Mouse (Mus musculus): ENCODE measurements around the gene Rusc1. TPM values are rescaled to one million over a fixed set of nuclear protein-coding genes. Genes with fewer than 3 reads are reported as not detected.

The Rusc1 gene
- polyA plus RNA-seq (2015; fragmentation: Nextera tagmentation; extraction: Ambion mirVana): 8.6 and 9.8 TPM in 2 replicates

DNA sequence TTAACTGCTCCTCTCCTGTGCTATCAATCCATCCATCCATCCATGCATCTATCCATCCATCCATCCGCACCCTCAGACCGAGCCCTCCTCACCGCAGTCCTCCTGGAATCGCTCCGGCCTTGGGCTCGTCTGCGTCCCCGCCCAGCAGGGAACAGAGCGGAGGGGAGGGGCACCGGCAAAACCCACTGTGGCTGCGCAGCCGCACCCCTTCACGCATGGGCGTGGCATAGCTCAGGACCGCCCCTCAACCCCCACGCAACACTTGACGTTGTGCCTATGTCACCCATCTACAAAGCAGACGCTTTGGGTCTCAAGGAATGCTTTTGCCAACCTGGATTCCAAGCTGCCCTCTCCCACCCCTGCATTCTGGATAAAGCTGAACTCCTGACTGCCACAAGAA lies at the start of gene Rusc1:
Gene Rusc1, minus strand, starts transcription at position 137 of the 400 bp plus-strand sequence.
- Histone ChIP-seq H3K9ac (peak within 1 kb of the TSS; percentile 86), H3K27ac (replicated peaks) (no peak within 1 kb of the TSS), H3K9me3 (no peaks in the 10 kb centered on the region), H3K36me3 (peaks cover 44% of the 10 kb centered on the region), H3K27me3 (replicated peaks) (peaks cover 45% of the 10 kb centered on the region), H3K4me3 (peak within 1 kb of the TSS; percentile 73), H3K4me2 (peak within 1 kb of the TSS; percentile 100), H3K4me1 (peaks cover 37% of the 10 kb centered on the region)
- WGBS: under 1% methylated on average over 18 of the region's 18 CpGs
- no peak for ATAC-seq (ENCODE audit: extremely low read depth, insufficient number of reproducible peaks, low FRiP score, low TSS enrichment)

DNA sequence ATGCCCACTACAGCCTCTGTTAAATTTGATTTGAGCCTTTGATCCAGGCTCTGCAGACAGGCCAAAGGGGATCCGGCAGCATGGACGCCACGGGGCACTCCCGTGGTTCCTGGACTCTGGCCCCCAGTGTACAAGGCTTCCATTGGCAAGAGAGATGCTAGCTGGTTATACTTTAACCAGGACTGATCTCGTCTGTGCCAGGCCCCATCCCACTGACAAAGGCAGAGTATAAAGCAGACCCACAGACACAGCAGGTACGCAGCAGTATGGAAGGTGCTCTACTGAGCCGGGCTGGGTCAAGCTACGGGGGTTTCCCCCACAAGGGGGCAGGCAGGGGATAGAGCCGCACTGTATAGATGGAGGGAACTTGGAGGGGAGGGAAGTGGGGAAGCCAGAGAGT lies 43.3 kb upstream of the Rusc1 start:
- H3K27me3 ChIP-seq (replicated peaks): peaks cover 45% of the 10 kb centered on the region
- H3K9me3 ChIP-seq: no peaks in the 10 kb centered on the region
- no peak overlapping the region for H3K27ac ChIP-seq (replicated peaks)
- WGBS: 36% methylated on average over 9 of the region's 9 CpGs
- no peak for ATAC-seq (ENCODE audit: extremely low read depth, insufficient number of reproducible peaks, low FRiP score, low TSS enrichment)
- H3K9ac ChIP-seq: no peak overlapping the region
- peak overlapping the region; percentile 39 for H3K4me2 ChIP-seq
- no peaks in the 10 kb centered on the region for H3K36me3 ChIP-seq
- peaks cover 21% of the 10 kb centered on the region for H3K4me1 ChIP-seq
- peak overlapping the region; percentile 26; the same call in 1 of the 2 replicates for H3K4me3 ChIP-seq

- no peaks in the 10 kb centered on the region for H3K36me3 ChIP-seq
- WGBS: 53% methylated on average over 3 of the region's 3 CpGs
- no peaks in the 10 kb centered on the region for H3K9me3 ChIP-seq
- ATAC-seq (ENCODE audit: extremely low read depth, insufficient number of reproducible peaks, low FRiP score, low TSS enrichment): no peak
- no peak within 1 kb of the TSS for H3K9ac ChIP-seq
- H3K27ac ChIP-seq (replicated peaks): no peak within 1 kb of the TSS
- H3K4me3 ChIP-seq: peak within 1 kb of the TSS; percentile 26; the same call in 1 of the 2 replicates
- peaks cover 41% of the 10 kb centered on the region for H3K27me3 ChIP-seq (replicated peaks)
- peak within 1 kb of the TSS; percentile 39 for H3K4me2 ChIP-seq
- H3K4me1 ChIP-seq: peaks cover 21% of the 10 kb centered on the region
These were observed 42.8 kb upstream of the Rusc1 start, which contains the start of gene Pklr for GRCm38 (mm10) chr3:89135958-89136357. Gene Pklr, plus strand, starts transcription at chr3:89136142.

- Histone ChIP-seq H3K9me3 (no peaks in the 10 kb centered on the region), H3K36me3 (no peaks in the 10 kb centered on the region), H3K4me1 (peaks cover 21% of the 10 kb centered on the region), H3K4me2 (no peak overlapping the region), H3K9ac (no peak overlapping the region), H3K27me3 (replicated peaks) (peaks cover 38% of the 10 kb centered on the region), H3K27ac (replicated peaks) (no peak overlapping the region), H3K4me3 (no peak overlapping the region)
- WGBS: 57% methylated on average over 1 of the region's 1 CpGs
- ATAC-seq (ENCODE audit: extremely low read depth, insufficient number of reproducible peaks, low FRiP score, low TSS enrichment): no peak
These were observed 40.6 kb upstream of the Rusc1 start for GRCm38 (mm10) chr3:89133752-89134151.

GRCm38 (mm10) chr3:89133063-89133450 lies 39.9 kb upstream of the Rusc1 start:
- 47% methylated on average over 7 of the region's 7 CpGs for WGBS
- H3K27ac ChIP-seq (replicated peaks): no peak overlapping the region

GRCm38 (mm10) chr3:89132285-89133062 lies 39.4 kb upstream of the Rusc1 start:
- Histone ChIP-seq H3K4me3 (peak overlapping the region; percentile 48), H3K36me3 (no peaks in the 10 kb centered on the region), H3K27ac (replicated peaks) (no peak overlapping the region), H3K9ac (peak overlapping the region; percentile 75), H3K9me3 (no peaks in the 10 kb centered on the region), H3K4me1 (peaks cover 21% of the 10 kb centered on the region), H3K4me2 (peak overlapping the region; percentile 79), H3K27me3 (replicated peaks) (peaks cover 38% of the 10 kb centered on the region)
- WGBS: 12% methylated on average over 30 of the region's 30 CpGs
- ATAC-seq (ENCODE audit: extremely low read depth, insufficient number of reproducible peaks, low FRiP score, low TSS enrichment): peak; percentile 31; the same call in 1 of the 2 replicates

More at GRCm38 (mm10) chr3:89133063-89133450, 39.9 kb upstream of the Rusc1 start:
- H3K4me2 ChIP-seq: peak overlapping the region; percentile 79; the same call in 1 of the 2 replicates
- no peak overlapping the region for H3K4me3 ChIP-seq
- H3K9me3 ChIP-seq: no peaks in the 10 kb centered on the region
- H3K36me3 ChIP-seq: no peaks in the 10 kb centered on the region
- no peak overlapping the region for H3K9ac ChIP-seq
- peaks cover 38% of the 10 kb centered on the region for H3K27me3 ChIP-seq (replicated peaks)
- H3K4me1 ChIP-seq: peaks cover 21% of the 10 kb centered on the region
- no peak for ATAC-seq (ENCODE audit: extremely low read depth, insufficient number of reproducible peaks, low FRiP score, low TSS enrichment)

GRCm38 (mm10) chr3:89131816-89132215 lies 38.7 kb upstream of the Rusc1 start:
- no peak for ATAC-seq (ENCODE audit: extremely low read depth, insufficient number of reproducible peaks, low FRiP score, low TSS enrichment)
- peaks cover 21% of the 10 kb centered on the region for H3K4me1 ChIP-seq
- no peaks in the 10 kb centered on the region for H3K36me3 ChIP-seq
- WGBS: 41% methylated on average over 4 of the region's 4 CpGs
- no peaks in the 10 kb centered on the region for H3K9me3 ChIP-seq
- no peak overlapping the region for H3K27ac ChIP-seq (replicated peaks)
- peak overlapping the region; percentile 48 for H3K4me3 ChIP-seq
- H3K27me3 ChIP-seq (replicated peaks): peaks cover 33% of the 10 kb centered on the region
- H3K9ac ChIP-seq: no peak overlapping the region
- peak overlapping the region; percentile 79 for H3K4me2 ChIP-seq

DNA sequence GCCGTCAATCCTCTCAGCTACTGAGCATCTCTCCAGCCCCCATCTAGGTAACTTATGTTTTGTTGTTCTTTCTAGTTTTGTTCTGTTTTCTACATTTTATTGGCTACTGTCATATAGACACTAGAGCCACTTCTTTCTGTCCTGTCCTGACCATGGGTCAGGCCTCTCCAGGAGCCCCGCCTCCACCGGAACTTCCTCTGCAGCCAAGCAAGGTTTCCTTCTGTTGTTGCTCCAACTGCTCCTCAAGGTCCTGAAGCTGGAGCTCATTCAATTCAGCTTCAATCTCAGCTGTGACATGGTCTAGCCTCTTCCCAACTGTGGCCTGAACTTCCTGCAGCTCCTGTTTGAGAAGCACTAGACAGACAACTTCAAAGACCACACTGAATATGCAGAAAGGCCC lies 36.8 kb upstream of the Rusc1 start:
- no peak overlapping the region for H3K4me2 ChIP-seq
- no peak for ATAC-seq (ENCODE audit: extremely low read depth, insufficient number of reproducible peaks, low FRiP score, low TSS enrichment)
- peaks cover 21% of the 10 kb centered on the region for H3K4me1 ChIP-seq
- no peak overlapping the region for H3K4me3 ChIP-seq
- 83% methylated on average over 3 of the region's 3 CpGs for WGBS
- H3K27ac ChIP-seq (replicated peaks): no peak overlapping the region
- H3K36me3 ChIP-seq: no peaks in the 10 kb centered on the region
- peaks cover 17% of the 10 kb centered on the region for H3K27me3 ChIP-seq (replicated peaks)
- no peak overlapping the region for H3K9ac ChIP-seq
- H3K9me3 ChIP-seq: no peaks in the 10 kb centered on the region

- Histone ChIP-seq H3K36me3 (no peaks in the 10 kb centered on the region), H3K9ac (no peak overlapping the region), H3K9me3 (no peaks in the 10 kb centered on the region), H3K27me3 (replicated peaks) (no peaks in the 10 kb centered on the region), H3K4me2 (no peak overlapping the region), H3K4me3 (no peak overlapping the region), H3K4me1 (peaks cover 16% of the 10 kb centered on the region), H3K27ac (replicated peaks) (no peak overlapping the region)
- WGBS: 82% methylated on average over 3 of the region's 3 CpGs
- ATAC-seq (ENCODE audit: extremely low read depth, insufficient number of reproducible peaks, low FRiP score, low TSS enrichment): no peak
These were observed 32.9 kb upstream of the Rusc1 start for GRCm38 (mm10) chr3:89125981-89126380.

DNA sequence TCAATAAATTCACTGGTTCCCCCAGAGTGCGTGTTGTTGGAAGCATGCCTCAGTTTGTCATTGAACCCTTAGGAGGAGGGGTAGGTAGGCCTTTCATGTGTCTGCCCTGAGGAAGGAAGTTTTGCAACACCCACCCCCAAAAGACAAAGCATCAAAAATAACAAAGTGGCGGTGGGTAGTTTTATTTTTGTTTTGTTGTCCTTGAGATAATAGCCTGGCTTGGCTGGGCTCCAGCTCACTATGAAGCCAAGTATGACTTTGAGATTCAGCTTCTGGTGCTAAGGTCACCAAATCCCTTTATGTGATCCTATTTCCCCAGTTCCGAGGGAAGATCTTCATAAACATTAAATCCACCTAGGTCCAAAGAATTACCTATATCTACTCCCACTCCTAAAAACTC lies 31.1 kb upstream of the Rusc1 start:
- WGBS: 53% methylated on average over 3 of the region's 3 CpGs
- H3K9me3 ChIP-seq: no peaks in the 10 kb centered on the region
- H3K9ac ChIP-seq: no peak overlapping the region
- H3K4me1 ChIP-seq: peaks cover 16% of the 10 kb centered on the region
- peak overlapping the region; percentile 52; the same call in 1 of the 2 replicates for H3K27ac ChIP-seq (replicated peaks)
- no peaks in the 10 kb centered on the region for H3K27me3 ChIP-seq (replicated peaks)
- no peaks in the 10 kb centered on the region for H3K36me3 ChIP-seq
- ATAC-seq (ENCODE audit: extremely low read depth, insufficient number of reproducible peaks, low FRiP score, low TSS enrichment): no peak
- no peak overlapping the region for H3K4me2 ChIP-seq
- no peak overlapping the region for H3K4me3 ChIP-seq

DNA sequence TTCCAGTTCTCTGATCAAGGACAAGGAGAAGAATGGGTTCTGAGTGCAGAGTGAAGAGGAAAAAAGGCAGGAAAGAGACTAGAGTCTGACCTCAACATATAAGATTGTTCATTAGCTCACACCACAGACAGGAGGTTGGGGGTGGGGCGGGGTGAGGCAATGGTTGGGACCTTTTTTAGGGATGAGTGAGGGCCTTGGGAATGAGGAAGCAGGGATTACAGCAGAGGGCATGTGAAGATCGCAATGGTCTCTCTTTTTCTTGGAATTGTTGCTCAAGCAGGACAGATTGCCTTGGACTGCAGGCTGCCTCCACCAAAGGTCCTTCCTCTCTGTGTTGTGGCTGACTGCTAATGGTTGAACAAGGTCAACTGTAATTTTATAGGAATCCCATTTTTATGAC lies 30.2 kb upstream of the Rusc1 start:
- Histone ChIP-seq H3K27me3 (replicated peaks) (no peaks in the 10 kb centered on the region), H3K4me1 (peaks cover 16% of the 10 kb centered on the region), H3K4me3 (no peak overlapping the region), H3K9ac (no peak overlapping the region), H3K36me3 (no peaks in the 10 kb centered on the region), H3K9me3 (no peaks in the 10 kb centered on the region), H3K4me2 (no peak overlapping the region), H3K27ac (replicated peaks) (no peak overlapping the region)
- no peak for ATAC-seq (ENCODE audit: extremely low read depth, insufficient number of reproducible peaks, low FRiP score, low TSS enrichment)
- WGBS: 59% methylated on average over 2 of the region's 2 CpGs

DNA sequence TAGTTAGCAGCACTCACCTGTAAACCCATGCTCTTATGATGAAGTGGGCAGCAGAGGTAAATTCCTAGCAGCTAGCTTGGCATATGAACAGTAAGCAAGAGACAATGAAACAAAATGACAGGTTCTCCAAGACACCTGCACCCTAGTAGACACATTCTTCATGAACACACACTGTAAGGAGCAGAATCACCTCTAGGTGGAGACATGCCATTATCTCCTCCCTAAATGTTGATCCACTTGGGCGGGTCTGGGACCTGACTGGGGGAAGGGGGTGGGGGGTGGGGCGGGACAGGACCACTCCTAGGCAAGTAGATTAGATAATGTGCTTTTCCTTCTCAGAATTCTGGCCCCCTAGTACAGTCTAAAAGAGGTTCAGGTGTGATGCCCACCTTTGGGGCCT lies 22.4 kb upstream of the Rusc1 start:
- Histone ChIP-seq H3K36me3 (no peaks in the 10 kb centered on the region), H3K27ac (replicated peaks) (no peak overlapping the region), H3K4me2 (no peak overlapping the region), H3K9me3 (no peaks in the 10 kb centered on the region), H3K9ac (no peak overlapping the region), H3K4me3 (no peak overlapping the region), H3K4me1 (no peaks in the 10 kb centered on the region), H3K27me3 (replicated peaks) (no peaks in the 10 kb centered on the region)
- ATAC-seq (ENCODE audit: extremely low read depth, insufficient number of reproducible peaks, low FRiP score, low TSS enrichment): 0 out of 2 replicates have a peak, but pooled peaks have one; percentile 5
- WGBS: 0% methylated on average over 2 of the region's 2 CpGs
